Mouse (Mus musculus) urinary bladder, postnatal 10 days (tissue): ENCODE measurements around the gene Tmem200b.

Experiments used
- DNase-seq: peaks from one replicate; pipeline ENCODE4 v3.0.0; 2022; ENCODE audit warnings: low spot score

The Tmem200b gene

DNA sequence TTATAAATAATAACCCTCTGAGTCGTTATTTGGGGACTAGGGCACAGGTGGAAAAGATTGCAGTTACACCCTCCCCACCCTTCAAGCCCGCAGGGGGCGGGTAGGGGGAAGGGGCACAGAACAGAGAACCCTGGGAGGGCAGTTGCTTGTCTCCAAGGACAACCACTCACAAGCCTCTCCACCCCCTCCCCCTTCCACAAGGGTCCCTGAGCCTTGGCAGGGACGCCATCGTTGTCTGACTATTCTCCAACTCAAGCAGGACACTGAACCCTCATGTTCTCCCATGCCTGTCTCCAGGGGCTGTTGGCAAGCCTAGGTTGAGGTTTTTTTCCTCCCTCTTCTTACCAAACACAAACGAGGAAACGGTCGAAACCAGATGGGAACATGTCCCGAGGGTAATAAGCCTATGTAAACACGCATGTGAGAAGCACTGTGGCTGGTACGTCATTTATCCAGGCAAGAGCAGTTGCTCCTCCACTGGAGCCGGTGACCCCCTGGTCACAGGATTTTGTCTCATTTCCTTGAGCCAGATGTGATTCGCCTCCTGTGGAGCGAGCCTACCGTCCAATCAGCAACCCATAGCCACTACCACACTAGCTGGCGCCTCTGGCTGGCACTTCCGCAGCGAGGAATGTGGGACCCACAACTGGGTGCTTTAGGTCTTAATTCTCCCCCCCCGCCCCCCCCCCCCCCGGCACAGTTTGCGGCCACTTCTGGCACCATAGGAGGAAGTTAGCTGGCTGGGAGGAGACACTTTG, 11.2 kb upstream of the Tmem200b start:
- DNase-seq = no peak

DNA sequence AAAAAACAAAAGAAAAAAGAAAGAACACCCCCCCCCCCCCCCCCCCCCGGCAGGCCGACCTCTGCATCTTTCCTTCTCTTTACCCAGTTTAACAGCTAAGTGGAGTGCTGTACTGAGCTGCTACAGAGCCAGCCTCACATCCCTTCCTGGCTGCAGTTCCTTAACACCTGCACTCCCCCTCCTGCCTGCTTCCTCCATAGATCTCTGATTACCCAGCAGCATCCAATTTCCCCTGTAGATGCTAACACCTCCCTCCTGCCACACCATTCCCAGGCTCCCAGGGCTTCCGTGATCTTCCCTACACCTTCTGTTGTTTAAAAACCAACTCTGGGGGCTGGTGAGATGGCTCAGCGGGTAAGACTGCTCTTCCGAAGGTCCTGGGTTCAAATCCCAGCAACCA, 10.1 kb upstream of the Tmem200b start:
- no peak for DNase-seq

DNA sequence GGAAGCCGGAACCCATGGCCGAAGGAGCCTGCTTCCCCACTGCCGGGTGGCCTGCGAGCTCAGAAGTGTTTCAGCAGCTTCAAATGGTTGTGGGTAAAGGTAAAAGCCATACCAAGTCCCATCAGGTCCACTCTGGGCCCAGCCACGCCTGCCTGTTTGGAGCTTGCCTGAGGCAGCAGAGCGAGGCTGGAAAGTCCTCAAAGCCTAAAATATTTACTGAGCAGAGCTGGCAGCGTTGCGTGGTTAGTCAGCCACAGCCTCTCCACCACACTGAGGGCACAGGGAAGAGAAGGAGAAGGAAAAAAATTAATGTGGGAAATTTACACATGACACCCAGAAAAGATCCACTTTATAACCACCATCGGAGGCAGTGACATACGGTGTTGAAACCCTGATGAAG, 8.0 kb upstream of the Tmem200b start:
- DNase-seq = no peak

DNA sequence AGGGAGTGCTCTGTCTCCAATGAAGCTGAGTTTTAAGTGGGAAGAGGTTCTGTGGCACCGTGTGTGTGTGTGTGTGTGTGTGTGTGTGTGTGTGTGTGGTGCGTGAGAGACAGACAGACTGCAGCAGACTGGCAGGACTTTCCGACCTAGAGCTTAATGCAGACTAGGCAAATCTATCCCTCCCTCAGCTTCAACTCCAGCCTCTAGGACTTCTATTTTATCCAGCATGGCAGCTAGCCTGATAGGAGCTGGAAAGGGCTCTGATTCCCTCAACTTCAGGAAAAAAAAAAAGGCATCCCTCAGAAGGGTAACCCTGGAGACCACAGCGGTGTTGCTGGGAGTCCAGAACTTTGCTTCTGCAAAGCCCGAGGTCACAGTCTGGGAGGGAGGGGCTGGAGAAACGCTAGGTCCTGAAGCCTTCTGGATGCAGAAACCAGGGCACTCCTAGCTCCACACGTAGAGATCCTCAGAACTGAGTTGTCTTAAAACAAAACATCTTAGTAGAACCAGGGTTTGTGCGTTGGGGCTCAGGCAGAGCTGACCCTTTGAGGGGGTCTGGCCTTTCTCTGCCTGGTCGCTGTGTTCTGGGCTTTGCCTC, 7.4 kb upstream of the Tmem200b start:
- no peak for DNase-seq

DNA sequence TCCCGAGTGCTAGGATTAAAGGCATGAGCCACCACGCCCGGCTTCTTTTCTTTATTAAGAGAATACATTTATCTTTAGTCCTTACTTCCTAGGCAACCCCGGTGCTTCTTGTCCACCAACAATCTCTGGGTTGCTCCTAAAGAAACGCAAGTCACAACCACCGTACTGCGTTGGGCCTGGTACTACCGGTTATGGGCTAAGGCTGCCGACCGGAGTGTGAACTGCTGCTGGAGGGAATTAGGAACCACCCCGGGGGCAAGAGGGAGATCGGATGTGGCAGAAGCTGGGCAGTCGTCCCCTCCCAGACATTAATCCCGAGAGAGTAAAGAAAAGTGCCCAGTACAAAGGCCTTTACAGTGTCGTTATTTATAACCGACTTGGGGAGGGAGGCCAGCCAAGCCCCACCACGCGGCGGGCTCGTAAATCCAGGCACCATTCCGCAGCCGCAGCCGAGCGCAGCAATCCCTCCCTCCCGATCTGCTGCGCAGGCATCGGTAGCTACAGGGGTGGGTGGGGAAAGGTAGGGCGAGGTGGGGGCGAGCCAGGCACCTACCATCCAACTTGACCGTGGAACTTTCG, 6.6 kb upstream of the Tmem200b start:
- no peak for DNase-seq

DNA sequence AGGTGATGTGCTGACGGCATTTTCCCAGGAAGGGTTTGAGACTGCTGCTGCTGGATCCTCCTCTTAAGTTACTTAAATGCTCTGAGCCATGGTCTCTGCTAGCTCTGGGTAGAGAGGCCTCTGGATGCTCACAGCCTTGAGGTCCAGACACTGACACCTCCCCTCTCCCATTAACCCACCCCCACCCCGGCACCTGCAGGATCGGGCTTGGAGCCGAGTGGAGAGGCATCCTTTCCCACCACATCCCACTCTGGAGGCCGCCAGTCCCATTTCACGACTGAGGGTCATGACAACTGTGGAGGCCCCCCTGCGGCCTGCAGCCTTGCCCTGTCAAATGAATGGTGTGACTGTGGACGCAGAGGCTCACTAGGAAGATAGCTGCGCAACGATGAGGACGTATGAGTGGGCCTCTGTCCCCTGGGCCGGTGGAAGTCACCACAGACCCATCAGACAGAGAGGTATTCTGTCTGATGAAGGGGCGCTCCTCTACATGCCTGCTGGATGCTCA, 5.7 kb upstream of the Tmem200b start:
- no peak for DNase-seq

DNA sequence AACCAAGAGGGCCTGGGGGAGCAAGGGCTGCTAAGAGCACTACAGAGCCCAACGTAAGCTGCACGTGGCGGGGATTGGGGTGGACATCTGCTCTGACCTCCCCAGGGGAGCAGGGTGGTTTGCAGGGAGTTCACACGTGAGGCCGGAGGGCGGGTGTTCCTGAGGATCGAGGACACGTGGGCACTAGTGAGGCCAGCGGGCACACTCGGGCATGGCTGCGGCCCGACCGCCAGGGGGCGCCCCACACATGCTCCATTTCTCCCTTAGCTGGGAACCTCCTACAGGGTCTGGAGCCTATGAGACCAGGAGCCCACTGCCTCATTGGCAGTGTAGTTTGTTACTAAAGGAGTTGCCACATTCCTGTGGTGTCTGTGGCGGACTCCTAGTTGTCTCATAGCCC, 5.1 kb upstream of the Tmem200b start:
- DNase-seq = no peak

DNA sequence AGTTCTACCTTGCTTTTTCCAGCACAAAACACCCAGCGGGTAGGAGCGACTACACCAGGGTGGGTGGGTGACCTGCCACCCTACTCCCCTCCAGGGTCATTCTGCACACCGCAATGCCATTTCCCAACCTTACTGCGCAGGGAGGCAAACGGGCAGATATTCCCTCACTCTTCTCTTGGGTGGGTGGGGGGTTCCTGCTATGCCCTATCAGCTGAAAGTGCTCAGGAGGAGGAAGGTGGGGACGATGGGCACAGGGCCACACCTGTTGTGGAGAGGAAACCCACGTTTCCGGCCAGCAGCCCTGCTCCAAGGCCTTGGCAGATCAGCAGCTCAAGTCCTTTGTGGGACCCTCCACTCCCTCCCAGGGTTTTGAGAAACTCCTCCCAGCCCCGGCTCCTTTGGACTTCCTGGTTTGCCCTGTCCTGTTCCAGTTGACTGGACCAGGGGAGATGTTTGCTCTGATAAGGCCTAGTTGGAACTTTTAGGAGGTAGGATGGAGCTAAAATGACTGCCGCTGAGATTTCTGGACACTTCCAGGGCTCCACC, 4.5 kb upstream of the Tmem200b start:
- no peak for DNase-seq

DNA sequence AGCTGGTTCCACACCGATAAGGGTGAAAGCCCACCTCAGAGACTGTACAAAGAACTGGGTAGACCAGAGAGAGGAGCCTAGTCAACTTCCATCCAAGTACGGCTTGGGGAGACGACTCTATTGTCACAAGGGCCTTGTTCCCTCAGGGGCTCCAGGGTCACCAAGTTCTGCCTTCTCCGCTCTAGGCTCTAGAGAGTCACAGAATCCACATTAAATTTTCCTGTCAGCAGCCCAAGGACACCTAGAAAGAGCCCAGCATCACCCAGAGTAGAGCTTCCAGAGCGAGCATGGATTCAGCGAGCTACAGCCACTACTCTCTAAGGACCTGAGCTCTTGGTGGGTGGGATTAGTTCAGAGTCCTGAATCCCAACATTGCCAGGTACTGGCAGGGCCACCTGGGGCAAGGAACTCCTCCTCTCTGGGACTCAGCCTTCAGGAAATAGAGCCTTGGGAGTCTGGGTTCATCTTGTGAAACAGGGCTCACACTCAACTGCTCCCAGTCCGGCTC, 3.5 kb upstream of the Tmem200b start:
- DNase-seq = no peak

DNA sequence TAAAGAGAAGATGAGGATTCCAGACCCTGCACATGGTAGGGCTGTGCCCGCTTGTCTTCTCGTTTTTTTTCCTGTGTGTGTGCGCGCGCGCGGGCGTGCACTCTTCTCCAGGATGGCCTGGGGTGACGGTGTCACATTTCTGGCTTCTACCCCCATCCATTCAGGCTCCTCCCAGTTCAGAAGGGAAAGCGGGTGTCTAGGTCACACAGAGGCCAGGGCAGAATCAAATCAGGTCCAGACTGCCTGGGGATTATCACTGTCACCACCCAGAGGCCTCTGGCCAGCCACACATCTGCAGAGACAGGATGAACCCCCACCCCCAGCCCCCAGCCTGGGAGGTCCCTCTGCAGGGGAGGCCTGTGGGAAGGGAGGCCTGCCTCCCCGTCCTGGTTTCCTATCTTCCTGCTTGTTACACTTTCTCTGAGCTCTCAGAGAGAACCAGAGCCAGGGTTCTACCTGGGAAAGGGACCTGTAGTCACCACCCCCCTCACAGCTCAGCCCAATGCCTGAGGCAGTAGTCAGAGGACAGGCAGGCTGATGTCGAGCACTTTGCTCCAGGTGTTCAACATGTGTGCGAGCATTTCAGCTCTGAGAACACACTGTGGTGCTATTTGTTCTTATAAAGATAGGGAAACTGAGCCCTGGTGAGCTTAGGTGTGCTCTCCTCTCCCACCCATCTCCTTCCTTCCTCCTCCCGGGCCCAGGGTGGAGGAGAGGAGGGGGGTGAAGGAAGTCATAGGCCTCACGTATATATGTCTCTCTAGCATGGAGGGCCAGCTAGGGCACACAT, 2.7 kb upstream of the Tmem200b start:
- DNase-seq = no peak

DNA sequence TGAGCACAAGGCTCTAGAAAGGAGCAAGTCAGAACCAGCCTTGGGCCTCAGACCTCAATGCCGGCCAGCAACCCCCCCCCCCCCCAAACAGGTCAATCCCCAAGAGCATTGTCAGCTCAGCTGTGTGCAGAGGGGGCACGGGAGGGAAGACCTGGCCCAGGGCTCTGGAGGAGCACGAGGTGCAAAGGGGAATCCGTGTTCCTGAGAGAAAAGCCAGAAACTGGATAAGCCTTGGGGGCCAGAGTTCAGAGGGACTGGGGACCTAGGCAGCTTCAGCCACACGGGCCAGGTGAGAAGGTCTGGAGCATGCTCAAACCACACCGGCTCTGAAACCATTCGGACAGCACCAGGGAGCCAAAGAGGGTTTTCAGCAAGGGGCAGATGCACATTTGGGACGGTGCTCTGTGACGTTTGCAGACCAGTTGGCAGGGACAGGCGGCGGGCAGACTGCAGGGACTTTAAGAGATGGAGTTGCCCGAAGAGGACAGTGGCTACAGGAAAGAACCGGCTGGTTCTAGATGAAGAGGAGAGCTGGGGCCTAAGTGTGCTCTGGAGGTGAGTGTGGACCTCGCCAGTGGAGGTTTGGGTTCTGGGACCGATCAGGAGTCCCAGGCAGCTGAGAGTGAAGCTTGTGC, 1.9 kb upstream of the Tmem200b start:
- no peak for DNase-seq

DNA sequence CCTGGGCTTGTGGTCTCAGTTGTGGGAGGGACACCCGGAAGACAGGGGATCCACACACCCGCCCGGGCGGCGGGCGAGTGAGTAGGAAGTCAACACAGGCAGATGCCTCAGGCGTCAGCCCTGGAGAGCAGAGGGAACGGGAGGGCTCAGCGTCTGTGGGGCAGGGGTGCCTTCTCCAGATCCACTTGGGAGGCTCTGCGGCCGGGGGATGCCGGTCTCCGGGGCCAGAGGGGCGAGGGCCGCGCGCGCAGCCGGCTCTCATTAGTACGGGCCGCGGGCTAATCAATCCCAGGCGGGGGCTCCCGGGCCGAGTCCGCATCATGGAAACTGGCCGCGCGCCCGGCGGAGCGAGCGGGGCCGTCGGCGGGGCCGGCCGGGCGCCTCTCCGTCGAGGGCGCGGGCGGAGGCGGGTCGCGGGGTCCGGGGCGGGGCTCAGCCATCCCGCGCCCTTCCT, 1.4 kb upstream of the Tmem200b start:
- no peak for DNase-seq

DNA sequence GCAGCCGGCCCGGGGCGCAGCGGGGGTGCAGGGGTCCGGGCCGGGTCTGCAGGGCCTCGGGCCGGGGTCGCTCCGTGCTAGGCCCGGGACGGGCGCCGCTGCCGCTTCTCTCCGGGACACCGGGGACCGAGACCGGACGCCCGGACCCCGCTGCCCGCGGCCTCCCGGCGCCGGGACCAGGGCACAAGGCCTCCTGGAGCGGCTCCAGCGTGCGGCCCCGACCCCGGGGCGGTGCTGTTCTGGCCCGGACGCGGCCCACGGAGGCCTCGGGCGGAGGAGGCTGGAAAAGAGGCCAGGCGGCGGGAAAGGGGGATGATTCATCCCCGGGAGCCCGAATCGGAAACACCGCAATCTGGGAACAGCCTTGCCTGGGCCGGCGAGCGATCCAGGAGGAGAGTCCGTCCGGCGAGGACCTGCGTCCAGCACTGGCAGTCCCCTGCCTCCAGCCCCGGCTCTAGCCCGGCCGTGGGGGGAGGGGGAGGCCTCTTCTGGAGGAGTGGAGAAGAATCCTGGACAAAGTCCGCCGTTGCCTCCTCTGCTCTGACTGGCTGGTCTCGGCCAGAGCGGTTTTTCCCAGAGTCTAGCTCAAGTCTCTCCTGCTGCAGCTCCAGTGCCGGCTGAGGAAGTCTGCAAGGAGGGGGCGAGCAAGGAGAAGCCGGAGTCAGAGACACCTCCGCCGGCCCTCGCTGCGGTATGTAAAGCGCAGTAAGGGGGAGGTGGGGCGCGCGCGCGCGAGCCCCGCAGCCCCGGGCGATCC, 798 bp upstream of the Tmem200b start:
- no peak for DNase-seq

DNA sequence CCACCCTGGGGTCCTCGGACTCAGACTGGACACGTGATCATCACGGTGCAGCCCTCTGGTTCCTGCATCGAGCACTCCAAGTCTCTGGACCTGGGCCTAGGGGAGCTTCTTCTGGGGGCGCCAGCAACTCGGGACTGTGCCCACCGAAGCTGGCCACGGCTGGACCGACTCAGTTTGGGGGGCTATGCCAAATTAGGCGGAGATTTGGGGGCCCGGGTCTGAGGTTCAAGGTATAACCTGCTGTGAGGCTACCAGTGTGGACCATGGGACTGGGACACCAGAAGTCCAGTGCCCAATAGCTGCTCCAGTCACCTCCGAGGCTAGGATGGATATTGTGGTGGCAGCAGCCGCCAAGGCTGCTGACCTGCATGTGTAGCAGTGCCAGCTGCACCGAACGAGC, 833 bp downstream of the Tmem200b start:
- DNase-seq = no peak

DNA sequence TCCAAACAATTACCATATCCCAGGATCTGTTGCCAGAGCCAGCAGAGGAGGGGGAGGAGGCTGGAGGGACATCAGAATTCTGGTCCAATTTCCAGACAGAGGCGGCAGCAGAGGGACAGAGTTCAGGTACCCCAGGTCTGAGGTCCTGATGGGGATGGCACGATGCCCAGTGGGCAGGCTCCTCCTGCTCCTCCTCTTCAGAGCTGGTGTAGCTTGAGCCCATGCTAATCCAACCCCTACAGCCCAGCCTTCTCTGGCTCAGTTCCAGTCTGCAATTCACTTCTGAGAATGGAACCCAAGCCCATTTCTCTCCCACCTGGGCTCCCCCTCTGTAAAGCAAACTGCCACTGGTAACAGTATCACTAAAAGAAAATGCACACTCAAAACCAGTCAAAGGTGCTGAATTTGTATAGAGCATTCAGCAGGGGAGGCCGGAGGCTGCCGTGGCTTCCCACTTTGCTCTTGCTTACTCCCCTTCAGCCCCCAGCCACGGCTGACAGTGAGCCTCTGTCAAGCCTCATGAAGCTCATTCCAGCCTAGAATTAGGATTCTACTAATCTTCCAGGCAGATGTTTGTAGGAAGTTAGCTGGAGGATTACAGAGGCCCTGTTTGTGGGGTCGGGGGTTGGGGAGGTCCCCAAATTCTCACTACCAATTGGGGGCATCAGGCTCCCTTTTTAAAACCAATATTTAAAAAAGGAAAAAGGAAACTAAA, 2.7 kb downstream of the Tmem200b start:
- no peak for DNase-seq

DNA sequence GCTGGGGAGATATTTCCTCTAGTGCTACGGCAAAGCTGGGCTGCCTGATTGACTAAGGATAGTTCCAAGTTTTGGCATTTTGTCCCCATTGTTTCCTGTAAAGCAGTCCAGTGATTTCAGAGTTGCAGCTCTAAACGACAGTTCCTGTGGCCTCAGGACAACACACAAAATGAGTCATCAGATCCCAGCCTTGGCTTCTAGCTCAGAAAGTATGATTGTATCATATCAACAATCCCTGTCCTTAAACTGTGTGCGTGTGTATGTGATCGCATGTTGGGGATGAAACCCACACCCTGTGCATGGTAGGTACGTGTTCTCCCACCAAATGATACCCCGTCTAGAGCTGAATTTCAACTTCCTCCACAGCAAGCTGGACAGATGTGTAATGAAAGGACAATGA, 7.6 kb downstream of the Tmem200b start:
- no peak for DNase-seq

DNA sequence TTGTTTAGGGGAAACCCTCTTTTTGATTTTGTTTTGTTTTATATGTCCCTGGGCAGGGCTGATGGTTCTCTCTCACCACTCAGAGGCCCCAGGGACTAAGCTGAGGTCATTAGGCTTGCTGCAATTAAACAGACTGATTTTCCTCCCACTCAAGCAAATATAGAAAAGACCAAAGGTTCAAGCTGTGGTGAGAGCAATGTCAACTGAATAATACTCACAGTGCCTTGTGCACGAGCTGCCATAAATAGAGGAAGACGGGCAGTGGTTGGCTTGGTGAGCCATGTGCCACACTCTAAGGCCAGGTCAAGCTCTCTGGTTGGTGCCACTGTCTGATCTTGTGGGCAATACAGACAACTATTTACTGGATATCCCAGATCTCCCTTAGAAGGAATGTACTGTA, 17.9 kb downstream of the Tmem200b start:
- DNase-seq = no peak

DNA sequence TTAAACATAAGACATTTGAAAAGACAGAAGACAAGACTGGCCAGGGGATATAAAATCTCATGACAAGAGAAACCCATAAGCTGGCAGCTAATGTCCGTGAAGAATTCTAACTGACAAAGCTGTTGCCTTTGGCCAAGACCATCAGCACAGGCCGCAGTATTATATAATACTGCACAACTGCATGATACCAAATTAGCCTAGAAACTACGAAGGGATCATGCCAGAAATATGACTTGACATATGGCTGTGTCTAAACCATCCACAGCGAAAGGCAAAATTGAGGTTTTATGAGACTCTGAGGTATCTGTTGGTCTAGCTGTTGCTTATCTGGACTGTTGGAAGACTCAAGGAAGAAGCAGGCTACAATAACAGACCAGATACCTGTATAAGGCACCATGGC, 19.3 kb downstream of the Tmem200b start:
- no peak for DNase-seq

DNA sequence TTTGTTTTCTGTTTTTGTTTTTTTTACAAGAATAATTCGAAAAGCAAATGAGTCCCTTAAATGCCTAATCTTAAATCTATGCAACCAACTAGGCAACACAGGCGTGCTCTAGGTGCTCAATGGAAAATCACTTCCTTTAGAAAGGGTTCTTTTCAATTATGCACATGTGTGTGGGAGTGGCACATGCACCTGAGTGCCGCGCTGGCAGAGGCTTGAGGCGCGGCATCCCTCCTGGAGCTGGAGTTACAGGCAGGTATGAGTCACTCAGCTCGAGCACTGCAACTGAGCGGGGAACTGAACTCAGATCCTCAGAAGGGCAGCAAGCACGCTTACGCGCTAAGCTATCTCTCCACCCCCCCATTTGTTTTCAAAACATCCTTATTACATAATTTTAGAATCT, 26.3 kb downstream of the Tmem200b start:
- DNase-seq = no peak

DNA sequence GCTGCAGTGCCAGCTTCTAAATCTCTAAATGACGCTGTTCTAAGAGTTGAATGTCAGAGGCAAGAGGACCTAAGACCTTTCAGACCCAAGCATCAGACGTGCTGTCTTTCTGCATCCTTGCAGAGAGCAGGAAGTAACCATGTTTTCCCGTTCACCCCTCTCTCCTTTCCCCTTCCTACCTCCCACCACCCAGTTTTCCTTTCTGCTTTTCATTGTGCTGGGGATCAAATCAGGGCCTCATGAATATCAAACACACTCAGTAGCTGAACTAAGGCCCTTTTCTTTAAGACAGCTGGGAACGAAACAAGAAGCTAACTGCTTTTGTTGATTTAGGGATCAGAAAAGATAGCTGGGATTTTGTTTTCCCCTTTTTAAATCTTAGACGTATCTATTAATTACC, 28.3 kb downstream of the Tmem200b start:
- no peak for DNase-seq
